Mouse (Mus musculus) thymus, adult 18-20 months (tissue): Measurements from ENCODE around the gene Nsl1.
"Not testable (repeated sequence)": the region's sequence is repeated elsewhere in the genome, so short reads cannot be mapped to it uniquely, and the experiment has no call there.

ENCODE experiments used
- DNase-seq, 2 experiments: peaks; one replicate each; pipeline ENCODE4 v3.0.0; 2022; ENCODE audit warnings: mixed read lengths in 2 of 2

Nsl1 gene

DNA sequence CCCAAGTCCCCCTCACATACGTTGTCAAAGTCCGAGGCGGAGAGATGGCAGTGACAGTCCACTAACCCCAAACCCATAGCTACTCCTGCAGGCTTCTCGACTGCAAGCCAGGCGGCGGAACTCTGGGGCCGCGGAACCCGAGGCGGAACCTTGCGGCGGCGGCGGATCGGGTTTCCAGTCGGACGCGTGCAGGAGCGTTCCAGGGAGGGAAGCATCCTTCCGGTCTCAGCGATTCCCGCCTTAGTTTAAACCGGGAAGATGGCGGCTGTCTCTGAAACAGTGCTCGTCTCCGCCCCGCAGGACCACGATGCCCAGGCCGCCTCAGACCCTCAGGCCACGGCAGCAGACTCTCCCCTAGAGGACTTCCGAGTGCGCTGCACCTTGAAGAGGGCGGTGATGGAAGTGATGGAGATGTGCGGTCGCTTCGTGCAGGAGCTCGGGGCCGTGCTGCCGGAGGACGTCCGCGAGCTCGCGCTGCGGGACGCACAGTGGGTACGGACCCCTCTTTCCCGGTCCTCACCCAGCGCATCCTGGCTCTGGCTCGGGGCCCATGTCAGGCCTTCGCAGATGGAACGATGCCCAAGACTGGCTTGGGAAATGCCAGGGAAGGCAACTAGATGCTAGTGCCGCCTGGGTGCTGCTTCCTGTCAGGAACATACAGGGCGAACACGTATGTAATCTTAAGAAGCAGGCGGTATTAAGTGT is at the start of gene Nsl1, which contains the start of gene Tatdn3:
TSS of gene Nsl1 (plus strand) at position 232 of the 705 bp plus-strand sequence.
TSS of gene Tatdn3 (minus strand) at position 152 of the 705 bp plus-strand sequence.
- peak; percentile 75 to 79 for DNase-seq

DNA sequence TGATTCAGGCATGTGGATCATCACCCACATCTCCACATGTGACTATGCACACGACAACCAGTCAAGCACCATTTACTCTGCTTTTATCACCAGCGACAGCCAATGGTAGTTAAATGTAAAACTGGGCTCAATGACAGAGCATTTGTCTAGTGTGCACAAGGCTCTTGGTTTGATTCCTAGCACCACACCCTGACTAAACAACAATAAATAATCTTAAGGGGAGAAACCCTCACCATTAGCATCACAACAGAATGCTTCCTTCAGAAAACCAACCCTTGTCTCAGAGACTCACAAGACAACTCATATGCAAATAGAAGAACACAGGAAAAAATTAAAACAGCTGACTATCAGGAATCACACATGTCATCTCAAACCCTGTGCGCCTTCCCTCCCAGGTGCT is 48.5 kb upstream of the Nsl1 start:
- DNase-seq: no peak

DNA sequence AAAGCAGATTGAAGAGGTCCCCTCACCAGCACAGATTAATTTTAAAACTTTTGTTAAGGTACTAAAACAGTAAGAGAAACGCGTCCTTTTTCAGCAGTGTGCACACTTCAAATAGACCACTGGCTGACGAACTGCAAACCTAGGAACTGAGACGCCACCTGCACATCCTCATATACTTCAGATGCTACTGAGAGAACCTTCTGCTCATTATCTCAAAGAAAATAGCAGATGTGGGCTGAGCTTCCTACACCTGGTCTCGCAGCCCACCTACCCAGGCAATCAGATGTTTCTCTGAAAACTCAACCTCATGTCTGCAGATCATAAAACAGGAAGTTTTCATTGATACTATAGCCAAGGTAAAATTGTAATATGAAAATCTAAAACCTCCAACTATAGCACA is 43.0 kb upstream of the Nsl1 start:
- DNase-seq: peak in 1 of 2 experiments; percentile 28

DNA sequence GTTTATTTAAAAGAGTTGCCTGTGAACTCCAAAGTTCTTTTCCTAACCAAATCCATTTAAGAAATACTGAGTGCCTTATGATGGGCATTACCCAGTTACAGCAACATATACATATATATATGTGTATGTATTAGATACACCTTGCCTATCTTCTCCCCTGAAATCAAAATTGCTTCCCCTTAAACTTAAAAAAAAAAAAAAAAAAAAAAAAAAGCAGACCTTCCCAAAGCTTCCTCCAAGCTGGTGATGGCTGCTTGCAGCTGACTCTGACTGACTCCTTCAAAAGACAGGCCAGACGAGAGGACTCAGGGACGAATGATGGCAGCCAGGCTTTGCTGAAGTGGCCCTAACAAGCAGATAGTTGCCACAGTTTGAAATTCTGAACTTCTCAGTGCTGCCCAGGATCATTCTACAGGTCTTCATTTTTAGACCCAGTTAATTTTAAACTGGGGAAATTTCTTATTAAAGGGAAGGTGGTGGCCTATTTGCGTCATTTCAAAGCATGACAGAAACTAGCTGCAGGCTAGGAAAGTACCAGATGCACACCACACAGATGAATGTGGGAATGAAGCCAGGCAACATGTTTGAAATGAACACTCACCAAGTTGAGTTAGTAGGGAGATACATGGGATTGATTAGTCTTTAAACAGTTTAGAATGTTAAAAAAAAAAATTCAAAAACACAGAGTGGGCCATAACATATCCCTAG is 42.4 kb upstream of the Nsl1 start:
- DNase-seq: no peak

DNA sequence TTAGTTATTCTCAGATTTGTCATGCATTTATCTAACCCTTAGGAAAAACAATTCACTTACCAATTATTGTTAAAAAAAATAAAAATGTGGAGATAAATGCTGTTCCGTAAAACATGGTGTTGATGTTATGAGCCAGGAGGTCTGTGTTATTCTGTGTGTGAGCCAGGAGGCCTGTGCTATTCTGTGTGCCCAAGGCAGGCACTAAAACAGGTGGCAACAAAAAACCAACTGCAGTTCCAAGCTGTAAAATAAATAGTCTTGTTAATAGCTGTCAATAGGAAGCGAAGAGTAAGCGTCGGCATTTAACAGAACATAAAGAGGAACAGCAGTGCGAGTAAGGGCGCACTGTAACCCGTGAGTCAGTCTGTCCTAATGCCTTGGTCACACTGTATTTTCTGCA is 41.8 kb upstream of the Nsl1 start:
- no peak for DNase-seq

DNA sequence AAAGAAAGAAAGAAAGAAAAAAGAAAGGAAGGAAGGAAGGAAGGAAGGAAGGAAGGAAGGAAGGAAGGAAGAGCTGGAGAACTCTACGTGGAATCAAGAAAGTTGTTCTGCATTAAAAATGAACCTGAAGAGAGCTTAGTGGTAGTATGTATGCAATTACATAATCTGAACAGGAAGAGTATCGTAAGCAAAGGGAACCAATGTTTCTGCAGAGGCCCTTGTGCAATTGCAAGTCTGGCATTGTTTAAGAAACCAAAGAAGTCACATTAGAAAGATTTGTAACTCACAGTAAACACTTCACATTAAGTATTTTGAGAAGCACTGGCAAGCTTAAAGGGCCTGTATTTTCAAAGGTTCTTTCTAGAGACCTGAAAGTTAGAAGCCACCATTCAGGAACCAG is 39.7 kb upstream of the Nsl1 start:
- DNase-seq: no peak

DNA sequence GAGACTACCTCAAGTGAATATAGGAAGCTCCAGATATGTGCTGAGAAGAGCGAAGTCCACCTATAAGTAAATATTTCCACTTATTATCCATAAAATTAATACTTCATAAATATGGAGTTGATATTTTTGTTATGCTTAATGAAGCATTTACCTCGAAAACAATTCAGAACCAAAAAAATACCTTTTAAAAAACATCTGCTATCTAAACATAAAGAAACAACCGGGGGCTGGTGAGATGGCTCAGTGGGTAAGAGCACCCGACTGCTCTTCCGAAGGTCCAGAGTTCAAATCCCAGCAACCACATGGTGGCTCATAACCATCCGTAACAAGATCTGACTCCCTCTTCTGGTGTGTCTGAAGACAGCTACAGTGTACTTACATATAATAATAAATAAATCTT is 39.0 kb upstream of the Nsl1 start:
- DNase-seq: not testable (repeated sequence)

DNA sequence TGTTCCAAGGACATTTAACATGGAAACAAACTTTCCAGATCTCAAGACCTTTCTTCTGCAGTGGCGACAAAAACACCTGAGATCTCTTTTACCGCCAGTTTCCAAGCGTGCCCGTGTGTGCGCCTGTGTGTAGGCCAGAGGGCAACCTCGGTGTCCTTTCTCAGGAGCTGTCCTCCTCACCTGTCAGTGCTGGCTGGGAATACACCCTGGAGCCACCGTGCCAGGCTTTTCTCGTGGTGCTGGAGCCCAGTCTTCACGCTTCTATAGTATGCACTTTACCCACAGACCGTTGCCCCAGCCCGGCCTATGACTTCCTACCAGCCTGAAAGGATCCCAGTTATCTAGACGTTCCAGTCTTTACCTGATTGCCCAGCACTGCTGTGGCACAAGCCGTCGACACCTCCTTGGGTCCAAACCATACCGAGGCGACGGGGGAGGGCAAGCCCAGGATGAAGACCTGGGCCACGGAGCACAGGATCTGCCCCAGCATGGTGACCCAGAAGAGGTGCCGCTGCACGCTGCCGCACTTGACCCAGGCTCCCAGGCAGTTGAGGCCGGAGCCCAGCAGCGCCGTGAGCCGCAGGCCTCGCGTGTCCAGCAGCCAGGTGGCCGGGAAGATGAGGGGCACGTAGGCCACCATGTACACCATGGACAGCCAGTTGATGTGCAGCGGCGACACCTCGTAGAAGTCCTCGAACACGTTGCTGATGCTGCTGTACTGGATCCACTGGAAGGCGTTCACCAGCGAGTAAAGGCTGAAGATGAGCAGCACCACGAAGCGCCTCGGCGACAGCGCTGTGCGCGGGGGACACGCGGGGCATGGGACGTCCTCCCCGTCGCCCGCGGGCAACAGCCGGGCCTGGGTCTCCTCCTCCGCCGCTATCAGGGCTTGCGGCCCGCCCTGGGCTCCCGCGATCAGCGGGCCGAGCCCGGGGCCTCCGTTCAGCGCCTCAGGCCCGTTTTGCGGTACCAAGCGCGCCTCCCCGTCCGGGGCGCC is 37.5 kb upstream of the Nsl1 start:
- peak in 1 of 2 experiments; percentile 31 for DNase-seq

DNA sequence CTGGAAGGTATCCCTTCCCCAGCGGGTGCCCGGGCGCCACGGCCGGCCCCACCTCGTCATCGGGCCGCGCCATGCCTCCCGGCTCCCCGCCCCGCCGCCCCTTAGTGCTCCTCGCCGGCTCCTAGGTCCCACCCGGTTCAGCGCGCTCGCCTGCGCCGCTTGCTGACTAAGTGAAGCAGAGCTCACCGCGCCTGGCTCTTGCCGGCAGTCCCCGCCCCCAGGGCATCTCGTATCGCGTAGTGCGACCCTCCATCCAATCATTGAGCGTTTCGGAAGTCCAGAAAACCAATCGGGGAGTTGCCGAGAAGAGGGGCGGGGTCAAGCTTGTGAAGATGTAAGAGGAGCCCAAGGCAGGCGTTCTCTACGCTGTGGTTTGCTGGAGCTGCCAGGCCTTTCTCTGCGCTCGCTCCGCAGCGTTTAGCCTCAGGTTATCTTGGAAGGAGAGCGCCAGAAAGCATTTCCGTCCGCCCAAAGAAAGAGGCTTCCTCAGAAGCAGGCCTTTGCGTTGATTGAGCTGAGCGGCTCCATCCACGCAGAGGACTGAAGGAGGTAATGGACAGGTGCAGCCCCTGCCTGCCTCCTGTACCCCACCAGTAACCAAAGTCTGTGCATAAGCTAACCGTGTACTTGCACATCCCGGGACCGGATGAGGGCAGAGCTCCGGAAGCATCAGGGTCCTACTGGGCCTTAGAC is 36.6 kb upstream of the Nsl1 start, which contains the start of gene Flvcr1:
TSS of gene Flvcr1 (minus strand) at position 138 of the 693 bp plus-strand sequence.
- peak; percentile 98 to 99 for DNase-seq

DNA sequence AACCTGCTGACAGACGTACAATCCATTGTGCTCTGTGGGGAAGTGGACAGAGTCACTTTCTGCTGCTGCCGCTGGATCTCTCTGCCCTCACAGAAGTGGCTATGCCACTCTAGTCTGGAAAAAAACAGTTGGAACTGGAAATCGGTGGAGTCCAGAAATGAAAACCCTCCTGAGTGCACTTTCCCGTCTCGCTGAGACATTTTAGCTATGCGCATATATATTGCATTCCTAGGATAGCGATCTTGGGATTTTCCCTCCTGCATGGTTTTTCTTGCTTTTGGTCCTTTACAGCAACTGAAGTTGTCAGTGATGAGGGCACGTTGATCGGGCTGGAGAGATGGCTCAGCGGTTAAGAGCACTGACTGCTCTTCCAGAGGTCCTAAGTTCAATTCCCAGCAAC is 32.6 kb upstream of the Nsl1 start:
- no peak for DNase-seq

DNA sequence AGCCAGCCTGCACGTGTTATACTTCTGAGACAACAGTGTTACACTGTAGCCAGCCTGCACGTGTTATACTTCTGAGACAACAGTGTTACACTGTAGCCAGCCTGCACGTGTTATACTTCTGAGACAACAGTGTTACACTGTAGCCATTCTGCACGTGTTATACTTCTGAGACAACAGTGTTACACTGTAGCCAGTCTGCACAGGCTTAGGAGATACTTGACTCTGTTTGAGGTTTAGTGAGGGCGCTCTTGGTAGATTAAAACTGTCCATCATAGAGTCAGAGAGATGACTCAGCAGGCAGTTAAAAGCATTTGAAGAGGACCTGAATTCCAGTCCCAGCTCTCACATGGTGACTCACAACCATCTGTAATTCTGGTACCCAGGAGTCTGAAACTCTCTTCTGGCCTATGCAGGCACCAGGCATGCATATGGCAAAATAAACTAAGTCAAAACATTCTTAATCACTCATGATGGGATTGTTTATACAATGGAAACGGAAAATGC is 31.8 kb upstream of the Nsl1 start:
- not testable (repeated sequence) for DNase-seq

DNA sequence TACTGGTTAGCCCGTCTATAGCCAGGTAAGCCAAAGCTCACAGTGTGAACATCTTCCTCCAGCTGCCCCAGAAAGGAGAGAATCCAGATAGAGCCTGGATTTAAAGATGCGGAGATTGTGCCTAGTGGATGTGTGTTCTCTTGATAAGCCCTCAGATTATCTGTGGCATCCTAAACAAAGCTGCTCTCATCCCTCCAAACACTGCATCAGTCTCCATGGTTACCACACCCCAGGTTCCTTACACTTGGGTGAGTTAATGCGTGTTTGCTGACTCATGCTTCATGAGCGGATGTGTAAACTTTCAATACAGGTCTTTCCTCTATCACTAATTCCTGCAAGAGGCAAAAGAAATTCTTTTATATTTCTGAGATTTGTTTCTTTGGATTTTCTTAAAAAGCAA is 27.2 kb upstream of the Nsl1 start:
- no peak for DNase-seq

DNA sequence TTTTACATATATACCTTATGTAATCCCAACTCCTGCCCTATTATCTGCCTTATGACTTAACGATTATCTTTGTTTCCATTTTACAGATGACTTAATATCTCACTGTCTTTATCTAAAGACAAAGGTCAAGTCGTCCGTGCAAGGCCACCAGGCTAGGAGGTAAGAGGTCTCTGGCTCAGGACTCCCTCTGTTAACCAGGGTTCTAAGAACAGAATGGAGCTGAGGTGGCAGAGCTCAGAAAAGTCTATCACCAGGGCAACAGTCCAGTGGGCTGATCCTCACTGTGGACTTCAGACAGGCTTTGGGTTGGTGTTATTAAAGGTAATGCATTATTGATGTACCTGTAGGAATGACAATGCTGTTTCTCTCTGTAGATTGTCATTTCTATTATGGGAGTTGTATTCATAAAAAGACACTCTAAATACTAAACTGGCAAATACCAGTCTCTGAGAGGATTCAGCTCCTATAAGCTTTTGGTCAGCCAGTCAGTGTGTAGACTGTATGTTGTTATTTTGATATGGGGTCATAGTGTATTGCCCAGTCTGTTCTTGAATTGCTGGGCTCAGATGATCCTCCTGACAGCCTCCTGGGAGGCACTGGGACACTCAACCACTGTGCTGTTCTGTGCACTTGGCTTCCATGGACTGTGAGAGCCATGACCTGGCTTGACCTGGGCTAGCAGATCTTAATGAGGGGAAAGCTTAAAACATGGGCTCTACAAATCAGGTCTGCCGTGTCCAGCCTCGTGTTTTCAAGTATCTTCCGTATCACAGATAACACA is 26.1 kb upstream of the Nsl1 start, which contains the start of gene Spata45:
TSS of gene Spata45 (plus strand) at position 86 of the 781 bp plus-strand sequence.
- no peak for DNase-seq

DNA sequence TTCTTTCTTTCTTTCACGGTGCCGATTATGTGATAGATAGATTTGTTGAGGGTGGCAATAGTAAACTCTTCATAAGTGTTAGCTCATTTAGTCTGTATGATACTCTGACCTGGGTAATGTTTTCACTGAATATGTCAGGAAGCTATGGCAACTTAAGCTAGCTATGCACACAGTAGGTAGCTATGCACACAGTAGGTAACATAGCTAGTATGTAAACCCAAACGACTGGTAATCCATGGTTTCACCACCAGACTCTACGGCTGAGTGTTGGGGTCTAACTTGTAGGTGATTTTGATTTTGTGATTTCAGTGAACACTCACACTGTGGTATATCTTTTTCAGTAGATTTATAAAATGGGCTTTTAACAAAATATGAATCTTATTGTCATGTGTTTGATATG is 24.8 kb upstream of the Nsl1 start:
- no peak for DNase-seq

DNA sequence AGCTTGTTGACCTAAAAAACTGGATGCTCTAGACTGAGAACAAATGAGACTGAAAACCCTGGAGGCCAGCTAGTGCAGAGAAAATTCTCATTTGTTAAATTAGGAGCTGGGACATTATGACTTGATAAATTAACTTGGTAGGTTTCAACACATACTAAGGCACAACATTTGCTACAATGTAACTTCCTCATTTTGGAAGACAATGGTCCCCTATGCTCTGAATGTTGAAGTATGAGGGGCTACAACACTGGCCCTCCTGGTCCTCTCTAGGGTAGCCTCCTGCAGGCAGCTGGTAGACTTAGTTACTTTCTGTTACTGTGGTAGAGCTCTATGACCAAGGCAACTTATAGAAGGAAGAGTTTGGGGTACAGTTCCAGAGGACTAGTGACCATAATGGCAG is 21.5 kb upstream of the Nsl1 start:
- DNase-seq: no peak

DNA sequence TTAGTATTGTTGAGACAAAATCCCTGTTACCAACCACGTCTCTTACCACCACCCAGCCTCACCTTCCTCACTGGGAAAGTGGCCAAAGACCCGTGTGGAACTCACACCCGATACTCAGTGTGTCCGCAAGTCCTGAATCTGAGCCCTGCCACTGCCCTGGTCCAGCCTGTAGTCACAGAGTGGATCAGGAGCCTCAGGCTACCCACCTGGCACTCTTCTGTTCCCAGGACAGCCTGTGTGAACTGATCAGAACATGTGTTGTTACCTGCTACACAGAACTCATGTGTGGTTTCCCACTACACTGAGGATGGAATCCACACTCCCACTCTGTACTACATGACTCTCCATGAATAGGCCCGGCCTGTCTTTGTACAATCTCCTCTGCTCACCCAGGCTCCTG is 20.7 kb upstream of the Nsl1 start:
- DNase-seq: no peak

DNA sequence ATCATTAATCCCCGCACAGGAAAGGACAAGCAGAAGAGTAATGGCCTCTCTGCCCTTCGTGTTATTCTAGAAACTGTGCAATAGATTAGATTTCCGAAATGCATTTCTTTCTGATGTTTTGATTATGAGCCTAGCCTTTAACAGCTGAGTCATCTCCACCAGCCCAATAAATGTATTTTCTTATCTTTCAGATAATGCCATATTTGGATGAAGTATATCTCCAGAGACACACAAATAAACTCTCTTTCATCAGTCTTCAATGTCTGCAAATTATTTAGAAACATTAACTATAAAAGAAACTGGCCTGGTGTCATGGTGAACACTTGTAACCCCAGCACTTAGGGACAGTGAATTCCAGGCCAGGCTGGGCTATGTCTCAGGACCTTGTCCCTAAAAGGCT is 20.1 kb upstream of the Nsl1 start:
- DNase-seq: no peak

DNA sequence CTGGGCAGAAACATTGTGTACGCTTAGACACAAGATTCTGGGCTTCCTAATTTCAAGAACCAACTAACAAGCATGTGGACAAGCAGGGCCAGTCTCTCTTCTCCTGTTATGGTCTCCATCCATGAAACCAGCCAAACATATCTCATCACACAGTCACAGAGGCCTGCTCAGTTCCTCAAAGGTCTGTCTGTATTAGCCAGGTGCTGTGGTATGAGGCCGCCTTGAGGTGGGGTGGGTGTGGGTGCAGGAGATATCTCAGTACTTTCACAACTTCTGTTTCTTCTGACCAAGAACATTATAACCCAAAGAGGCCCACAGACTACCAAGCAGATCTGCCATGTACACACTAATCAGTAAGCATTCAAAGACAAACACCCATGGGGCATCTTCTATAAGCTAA is 17.5 kb upstream of the Nsl1 start:
- DNase-seq: no peak

DNA sequence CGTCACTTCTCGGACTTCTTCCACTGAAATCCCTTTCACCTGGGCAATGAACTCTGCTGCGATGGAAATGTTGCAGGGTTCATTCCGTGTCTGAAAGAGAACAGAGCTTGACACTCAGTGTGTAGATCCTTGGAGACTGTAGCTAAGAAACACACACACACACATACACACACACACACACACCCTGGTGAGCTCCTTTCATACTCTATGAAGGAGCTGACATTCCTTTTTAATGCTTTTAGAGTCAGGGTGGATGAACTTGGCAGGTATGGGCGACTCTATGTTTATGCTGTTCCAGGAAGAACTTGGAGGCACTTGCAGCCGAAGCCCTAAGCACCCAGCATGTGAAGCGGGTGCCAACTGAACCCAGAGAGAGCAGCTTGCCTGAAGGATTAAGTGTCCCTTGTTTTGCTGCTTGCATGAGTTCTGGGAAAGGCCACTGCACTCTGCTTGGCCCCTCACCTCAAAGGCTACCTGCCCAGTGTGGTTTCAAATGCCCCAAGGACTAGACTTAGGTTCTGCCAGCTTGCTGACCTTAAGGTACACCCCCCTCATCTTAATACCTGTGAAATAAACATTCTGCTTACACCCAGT is 16.5 kb upstream of the Nsl1 start:
- DNase-seq: no peak

DNA sequence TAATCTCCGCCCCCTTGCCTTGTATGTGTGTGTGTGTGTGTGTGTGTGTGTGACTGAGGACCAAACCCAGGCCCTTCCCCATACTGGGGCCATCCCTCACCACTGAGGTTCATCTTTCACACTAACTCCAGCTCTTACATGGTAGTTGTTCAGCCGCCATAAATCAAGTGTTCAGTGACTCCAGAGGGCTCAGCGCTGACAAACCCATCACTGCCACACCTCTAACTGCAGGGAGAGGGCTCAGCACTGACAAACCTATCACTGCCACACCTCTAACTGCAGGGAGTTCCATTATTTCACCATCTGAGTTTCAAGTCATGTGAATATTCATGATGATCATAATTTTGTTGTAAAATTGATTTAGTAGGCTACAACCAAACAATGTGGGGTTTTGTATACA is 9.3 kb upstream of the Nsl1 start:
- no peak for DNase-seq
